Mouse (Mus musculus): ENCODE measurements around the gene Lhpp.

The Lhpp gene

DNA sequence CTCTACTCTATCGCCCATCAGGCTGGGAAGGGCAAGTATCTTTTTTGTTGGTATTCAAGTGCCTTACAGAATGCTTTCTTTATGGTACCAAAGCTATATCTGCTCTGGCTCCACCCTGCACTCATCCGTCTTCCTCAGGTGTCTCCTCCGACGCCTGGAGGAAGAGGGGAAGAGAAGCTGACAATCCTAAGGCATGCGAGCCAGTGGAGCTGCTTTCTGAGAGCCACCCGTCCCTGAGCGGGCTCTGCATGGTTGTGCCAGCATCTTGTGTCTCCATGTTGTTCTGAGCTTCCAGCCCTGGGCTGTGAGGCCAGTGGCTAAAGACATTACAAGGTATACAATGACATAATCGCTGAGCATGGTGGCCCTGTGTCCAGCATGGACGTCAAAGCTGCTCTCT, 123.8 kb downstream of the Lhpp start:
- in situ Hi-C loops (cut with MboI, MseI), result no loop called here

DNA sequence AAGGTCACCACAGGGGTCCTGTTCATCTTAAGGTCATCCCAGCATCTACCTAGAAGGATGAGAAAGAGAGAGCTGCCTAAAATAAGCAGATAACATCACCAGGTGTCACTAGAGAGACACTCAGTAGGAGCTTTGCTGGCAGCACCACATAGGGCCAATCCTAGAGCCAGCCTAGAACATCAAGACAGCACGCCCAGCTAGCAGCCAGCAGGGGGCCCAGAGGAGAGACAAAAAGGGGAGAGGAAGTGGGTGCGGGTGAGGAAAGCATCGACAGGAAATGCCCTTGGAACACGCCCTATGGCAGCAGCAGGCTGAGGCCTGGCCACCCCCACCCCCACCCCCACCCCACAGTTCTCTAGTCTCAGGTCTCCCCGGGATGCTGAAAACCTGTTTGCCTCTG, 124.7 kb downstream of the Lhpp start:
- in situ Hi-C loops (cut with MboI, MseI), result loop anchor here (5.0 kb wide), 2 partner anchors 78 to 82 kb away; no protein-coding TSS in a partner anchor

DNA sequence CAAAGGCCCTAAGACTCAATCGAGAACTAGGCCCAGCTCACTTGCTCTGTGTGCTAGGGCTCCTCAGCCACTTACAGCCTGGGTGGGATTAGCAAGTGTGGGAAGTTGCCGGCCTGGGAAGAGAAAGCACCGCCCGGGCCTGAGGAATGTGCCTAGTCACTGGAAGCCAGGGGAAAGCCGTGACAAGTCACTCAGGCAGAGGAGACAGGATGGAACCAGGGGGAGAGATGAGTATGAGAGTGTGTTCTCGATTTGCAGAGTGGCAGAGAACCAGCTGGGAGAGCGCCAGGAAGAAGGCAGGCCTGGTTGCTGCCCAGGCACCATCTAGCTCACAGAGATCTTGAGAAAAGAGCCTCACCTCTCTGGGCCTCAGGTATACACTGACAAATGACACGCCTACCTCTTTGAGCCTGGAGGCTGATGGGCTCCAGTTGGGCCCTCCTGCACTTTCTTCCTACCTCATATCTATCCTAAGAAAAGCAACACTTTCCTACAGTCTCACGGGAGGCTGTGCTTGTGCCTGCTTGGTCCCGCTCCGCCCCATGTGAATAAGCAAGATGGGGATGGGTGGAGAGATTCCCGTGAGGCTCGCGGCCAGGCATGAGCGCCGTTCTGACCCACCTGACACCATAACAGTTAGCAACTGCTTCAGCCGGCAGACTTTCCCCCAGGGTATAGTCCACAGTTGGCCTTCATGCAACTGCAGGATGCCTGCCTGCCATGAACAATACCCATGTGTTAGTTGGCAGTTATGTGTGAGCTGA, 125.8 kb downstream of the Lhpp start:
- in situ Hi-C loops (cut with MboI, MseI), result loop anchor here (5.0 kb wide), 2 partner anchors 79 to 81 kb away; no protein-coding TSS in a partner anchor

DNA sequence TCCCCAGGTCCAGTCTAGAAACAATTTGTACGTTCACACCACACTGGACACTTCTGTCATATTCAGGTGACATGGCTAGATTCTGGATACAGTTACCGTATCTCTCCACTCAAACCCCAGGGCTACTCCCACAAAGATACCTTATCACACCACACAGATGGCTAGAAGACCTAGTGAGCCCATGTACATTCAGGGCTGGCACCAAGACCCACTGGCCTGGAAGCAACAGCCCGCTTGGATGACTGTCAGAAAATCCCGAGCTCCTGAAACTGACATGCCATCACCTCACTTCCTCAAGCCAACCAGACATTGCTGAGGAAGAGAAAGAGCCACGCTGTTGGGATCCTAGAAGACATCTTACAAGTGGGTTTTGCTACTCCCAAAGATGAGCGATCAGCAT, 128.4 kb downstream of the Lhpp start:
- in situ Hi-C loops (cut with MboI, MseI), result loop anchor here (5.0 kb wide), 2 partner anchors 78 to 82 kb away; no protein-coding TSS in a partner anchor

DNA sequence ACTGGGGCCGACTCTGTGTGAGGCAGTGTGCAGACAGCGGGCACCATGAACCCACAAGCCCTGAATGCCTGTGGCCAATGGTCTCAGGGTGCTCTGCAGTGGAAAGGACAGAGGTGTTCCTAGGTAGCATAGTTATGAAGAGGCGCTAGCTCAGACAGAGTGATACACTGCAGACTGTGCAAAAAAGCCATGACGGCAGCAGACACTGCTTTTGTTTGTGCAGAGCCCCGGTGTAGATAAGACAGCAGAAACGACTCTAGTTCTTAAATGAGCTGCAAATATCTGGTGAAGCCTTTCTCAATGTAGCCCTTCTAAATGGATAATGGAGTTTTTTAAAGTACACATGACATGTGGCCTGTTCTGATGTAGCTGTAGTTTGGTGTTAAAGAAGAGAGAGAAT, 129.4 kb downstream of the Lhpp start:
- in situ Hi-C loops (cut with MboI, MseI), result loop anchor here (5.0 kb wide), 2 partner anchors 77 to 83 kb away; no protein-coding TSS in a partner anchor

DNA sequence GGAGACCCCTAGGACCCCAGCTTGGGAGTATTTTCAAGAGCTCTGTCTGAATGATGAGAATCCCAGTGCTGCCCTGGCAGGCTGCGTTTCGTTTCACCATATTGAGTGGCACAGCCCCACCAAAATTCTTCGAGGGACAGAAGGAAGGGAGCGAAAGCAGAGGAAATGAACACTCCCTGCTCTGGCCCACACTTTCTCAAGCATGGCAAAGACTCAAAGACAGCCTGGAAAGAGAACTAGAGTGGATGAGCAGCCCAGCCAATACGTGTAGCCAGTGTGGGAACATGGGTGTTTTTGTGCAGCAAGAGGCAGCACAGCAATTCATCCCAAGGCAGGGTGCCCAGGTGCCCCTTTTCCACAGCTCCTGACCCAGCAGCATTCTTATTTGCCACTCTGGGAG, 132.5 kb downstream of the Lhpp start:
- in situ Hi-C loops (cut with MboI, MseI), result no loop called here

DNA sequence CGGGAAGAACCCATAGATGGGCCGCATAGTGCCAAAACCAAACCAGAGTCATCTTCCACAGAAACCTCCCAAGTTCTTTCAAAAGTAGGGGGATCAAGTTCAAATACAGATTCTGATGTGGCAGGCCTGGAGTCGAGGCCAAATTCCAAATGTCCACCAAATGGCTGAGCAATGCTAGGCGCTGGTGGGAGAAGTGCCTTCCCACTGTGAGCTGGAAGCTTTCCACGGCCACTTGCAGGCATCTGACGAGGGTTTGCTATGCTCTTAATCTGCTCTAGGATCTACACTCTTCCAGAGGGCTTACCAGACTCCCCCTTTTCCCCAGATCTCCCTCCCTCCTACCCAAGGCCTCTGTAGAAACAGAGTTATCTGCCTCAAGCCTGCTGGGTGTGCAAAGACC, 136.7 kb downstream of the Lhpp start:
- in situ Hi-C loops (cut with MboI, MseI), result no loop called here

DNA sequence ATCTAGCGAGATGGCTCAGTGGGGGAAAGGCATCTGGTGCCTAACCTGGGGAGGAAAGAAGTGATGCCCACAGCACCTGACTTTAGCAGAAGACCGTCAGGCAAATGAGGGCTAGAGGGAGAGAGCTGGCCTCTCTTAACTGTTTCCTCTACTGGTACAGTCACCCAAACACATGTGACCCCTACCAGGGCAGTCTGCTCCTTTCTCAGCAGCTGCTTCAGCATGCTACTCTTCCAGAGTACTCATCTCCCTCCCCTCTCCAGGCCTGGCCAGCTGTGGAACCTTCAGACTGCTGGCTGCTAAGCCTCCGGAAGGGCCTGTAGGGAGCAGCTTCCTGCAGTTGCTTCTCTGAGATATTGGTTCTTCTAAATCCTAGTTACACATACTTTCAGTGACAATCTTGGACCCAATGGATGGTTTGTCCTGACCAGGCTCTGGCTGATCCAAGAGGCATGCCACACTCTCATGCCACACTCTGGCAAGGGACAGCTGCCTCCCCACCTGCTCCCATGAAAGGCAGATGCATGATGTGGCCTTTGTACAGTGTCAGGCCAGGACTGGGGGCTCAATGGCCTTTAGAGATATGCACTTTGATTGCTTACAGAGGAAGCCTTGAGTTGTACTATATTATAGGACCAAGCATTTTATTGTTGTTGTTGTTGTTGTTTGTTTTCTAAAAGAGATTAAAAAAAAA, 137.8 kb downstream of the Lhpp start:
- in situ Hi-C loops (cut with MboI, MseI), result no loop called here

DNA sequence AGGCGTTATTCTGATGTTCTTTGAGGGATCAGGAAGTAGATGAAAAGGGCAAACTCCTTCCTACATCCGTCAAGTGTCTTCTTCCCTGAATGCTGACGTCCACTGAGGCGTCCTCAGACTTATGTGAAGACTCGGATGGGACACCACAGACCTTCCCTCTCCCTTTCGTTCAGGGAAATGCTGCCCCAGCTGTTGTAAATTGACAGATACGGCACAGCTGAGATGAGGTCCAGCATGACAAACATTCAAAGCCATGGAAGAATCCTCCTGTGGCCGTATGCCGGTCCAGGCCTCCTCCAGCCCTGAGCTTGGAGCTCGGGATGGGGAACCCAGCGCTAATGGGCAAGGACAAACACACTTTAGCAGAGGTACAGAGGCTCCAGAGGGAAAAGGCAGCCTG, 139.1 kb downstream of the Lhpp start:
- in situ Hi-C loops (cut with MboI, MseI), result no loop called here

DNA sequence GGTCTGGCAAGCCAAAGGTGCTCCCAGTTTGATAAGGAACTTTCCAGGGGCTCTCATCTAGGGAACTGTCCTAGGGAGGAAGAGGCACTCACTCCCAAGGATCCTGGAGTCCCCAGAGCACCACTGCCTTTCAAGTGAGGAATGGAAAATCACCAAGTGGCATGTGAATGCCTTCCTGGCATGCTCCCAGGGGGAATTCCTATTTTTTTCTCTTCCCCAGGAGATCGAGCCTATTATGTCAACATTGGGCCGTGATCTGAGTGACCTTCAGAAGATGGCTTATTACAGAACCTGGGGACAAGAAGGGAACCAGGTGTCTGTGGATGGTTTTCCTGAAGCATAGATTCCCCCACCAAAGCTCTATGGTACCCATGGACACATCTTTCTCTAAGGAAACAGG, 141.3 kb downstream of the Lhpp start:
- in situ Hi-C loops (cut with MboI, MseI), result loop anchor here (25.0 kb wide), 1 partner anchor 1189 kb away; the partner anchor contains the start of gene Bub3

DNA sequence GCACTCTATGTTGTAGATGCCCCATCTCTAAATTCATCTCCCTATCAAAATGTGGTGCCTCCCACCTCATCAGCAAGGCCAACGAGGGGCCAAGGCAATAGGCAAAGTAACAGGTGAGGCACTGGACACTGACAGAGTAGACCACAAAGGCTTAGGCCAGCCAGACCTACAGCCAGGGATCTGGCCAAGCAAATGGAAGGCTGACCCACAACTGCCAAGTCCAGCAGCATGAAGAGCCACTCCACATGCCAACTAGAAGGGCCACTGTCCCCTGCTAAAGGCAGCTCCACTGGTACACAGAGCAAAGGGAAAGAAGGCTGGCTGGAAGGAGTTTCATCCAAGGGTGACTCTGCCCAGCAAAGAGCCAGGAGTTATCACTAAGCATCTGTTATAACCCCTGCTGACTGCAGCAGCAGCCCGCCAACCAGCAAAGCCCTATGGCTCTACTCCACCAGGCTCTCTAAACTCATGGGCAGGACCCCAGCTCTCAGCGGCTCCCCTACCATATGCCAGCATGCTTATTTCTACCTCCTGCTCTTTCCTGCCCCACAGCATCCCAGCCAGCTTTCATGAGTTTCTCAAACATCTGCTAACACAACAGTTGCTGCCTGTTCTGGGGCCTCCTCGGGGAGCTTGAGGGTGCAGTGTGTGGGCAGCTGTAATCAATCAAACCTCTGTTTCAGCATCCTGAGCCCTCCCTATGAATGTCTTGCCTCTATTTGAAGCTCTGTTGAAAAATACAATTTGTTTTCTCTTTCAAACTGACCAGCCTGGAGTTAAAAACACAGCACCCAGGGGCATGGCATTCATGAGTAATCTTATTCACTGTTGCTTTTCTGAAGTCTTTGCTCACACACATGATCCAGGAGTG, 143.3 kb downstream of the Lhpp start:
- in situ Hi-C loops (cut with MboI, MseI), result loop anchor here (25.0 kb wide), 1 partner anchor 1191 kb away; the partner anchor contains the start of gene Bub3

DNA sequence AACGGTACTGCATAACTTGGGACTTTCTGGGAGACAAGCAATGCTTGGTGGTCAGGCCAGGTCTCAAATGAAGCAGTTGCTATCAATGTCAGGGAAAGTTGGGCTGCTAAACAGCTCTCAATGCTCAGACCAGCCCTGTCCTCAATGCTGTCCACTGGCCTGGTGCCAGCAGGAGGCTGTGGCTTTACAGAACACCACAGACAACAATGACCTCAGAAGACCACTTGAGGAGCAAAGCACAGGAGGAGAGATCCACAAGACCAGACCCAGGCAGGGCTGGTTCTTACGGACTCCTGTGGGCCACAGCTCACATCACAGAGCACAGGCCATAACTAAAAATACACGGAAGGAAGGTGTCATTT, 143.9 kb downstream of the Lhpp start:
- in situ Hi-C loops (cut with MboI, MseI), result loop anchor here (25.0 kb wide), 1 partner anchor 1192 kb away; the partner anchor contains the start of gene Bub3
